18 mouse cellular contexts compared by ENCODE assay signal in genomic region chr7:96820343-96820742, GRCm38 (mm10).
DNase-seq lines count a peak whose midpoint lies in the region; ATAC-seq and TF ChIP-seq lines count a peak whose summit lies in the region.
"Had no signal": no experiment of that assay in that cellular context is flagged by ENCODE, and none has a peak within 500 bp of the region (broad histone marks: within the 10 kb centered on the region; RNA-seq: fewer than 3 reads in every experiment).

No protein-coding gene starts in this region.

- H3K27me3 ChIP-seq in lung, embryonic 14.5 days (ENCODE audit: insufficient read depth, low read length): no peaks in the 10 kb centered on the region
- H3K27me3 ChIP-seq in lung, postnatal 0 days (replicated peaks; ENCODE audit: insufficient read depth, low read length): no peaks in the 10 kb centered on the region
- no peaks in the 10 kb centered on the region for H3K27me3 ChIP-seq in forebrain, embryonic 14.5 days (replicated peaks; ENCODE audit: control insufficient read depth, insufficient read depth, low read length)
- no peaks in the 10 kb centered on the region for H3K27me3 ChIP-seq in forebrain, postnatal 0 days (ENCODE audit: insufficient read depth, low read length)
- no peaks in the 10 kb centered on the region for H3K27me3 ChIP-seq in midbrain, embryonic 15.5 days (replicated peaks)
- H3K27me3 ChIP-seq in liver, embryonic 11.5 days (replicated peaks; ENCODE audit: control insufficient read depth, insufficient read depth, low read length): no peaks in the 10 kb centered on the region
- H3K27me3 ChIP-seq: embryonic facial prominence, embryonic 13.5 days; limb, embryonic 15.5 days; stomach, embryonic 15.5 days had no signal

- intact Hi-C loops in left cerebral cortex, postnatal 36 days (cut with DNase I): no loop called here

- H3K4me3 ChIP-seq in lung, embryonic 14.5 days (ENCODE audit: low read depth, low read length): no peak overlapping the region
- no peak overlapping the region for H3K4me3 ChIP-seq in lung, postnatal 0 days (ENCODE audit: low read depth, low read length)
- H3K4me3 ChIP-seq in forebrain, embryonic 14.5 days (ENCODE audit: low read depth, low read length): no peak overlapping the region
- H3K4me3 ChIP-seq in forebrain, postnatal 0 days (ENCODE audit: low read depth, low read length): no peak overlapping the region
- H3K4me3 ChIP-seq in midbrain, embryonic 15.5 days: no peak overlapping the region
- no peak overlapping the region for H3K4me3 ChIP-seq in liver, embryonic 11.5 days (ENCODE audit: low read depth, low read length)
- H3K4me3 ChIP-seq: embryonic facial prominence, embryonic 13.5 days; limb, embryonic 15.5 days; stomach, embryonic 15.5 days had no signal

- 44% methylated on average over 6 of the region's 6 CpGs for WGBS in lung, embryonic 14.5 days
- 60% methylated on average over 6 of the region's 6 CpGs for WGBS in lung, postnatal 0 days
- WGBS in forebrain, embryonic 14.5 days: 41% methylated on average over 6 of the region's 6 CpGs
- 26% methylated on average over 6 of the region's 6 CpGs for WGBS in forebrain, postnatal 0 days
- 24% methylated on average over 6 of the region's 6 CpGs for WGBS in midbrain, embryonic 15.5 days
- 77% methylated on average over 6 of the region's 6 CpGs for WGBS in liver, embryonic 11.5 days

- TF ChIP-seq EP300 in lung, postnatal 0 days (IDR thresholded peaks at IDR 0.05): no peak

- no peak overlapping the region for H3K4me2 ChIP-seq in lung, embryonic 14.5 days
- H3K4me2 ChIP-seq in lung, postnatal 0 days (replicated peaks; ENCODE audit: low read depth, low read length): no peak overlapping the region
- H3K4me2 ChIP-seq in forebrain, embryonic 14.5 days (ENCODE audit: low read length): no peak overlapping the region
- no peak overlapping the region for H3K4me2 ChIP-seq in forebrain, postnatal 0 days (ENCODE audit: low read depth)
- no peak overlapping the region for H3K4me2 ChIP-seq in midbrain, embryonic 15.5 days
- H3K4me2 ChIP-seq in liver, embryonic 11.5 days: no peak overlapping the region
- H3K4me2 ChIP-seq: embryonic facial prominence, embryonic 13.5 days; limb, embryonic 15.5 days; stomach, embryonic 15.5 days had no signal

- TF ChIP-seq CTCF in lung, embryonic 14.5 days (IDR thresholded peaks at IDR 0.05; ENCODE audit: low read depth): no peak
- no peak for TF ChIP-seq CTCF in lung, postnatal 0 days (IDR thresholded peaks at IDR 0.05)
- no peak for TF ChIP-seq CTCF in forebrain, postnatal 0 days (IDR thresholded peaks at IDR 0.05; ENCODE audit: low read depth)

- peak; percentile 46 for DNase-seq in lung, embryonic 14.5 days
- no peak for DNase-seq in lung, postnatal 0 days (ENCODE audit: low spot score)
- peak; percentile 73 for DNase-seq in forebrain, embryonic 14.5 days (ENCODE audit: low spot score)
- DNase-seq in forebrain, postnatal 0 days: no peak
- no peak for DNase-seq in left cerebral cortex, postnatal 36 days (ENCODE audit: low spot score in 2 of 2)
- DNase-seq in liver, embryonic 11.5 days (ENCODE audit: low spot score): no peak
- DNase-seq: adrenal gland, postnatal 25 days; cerebellum, adult 9-10 months; gastrocnemius, postnatal 10 days; heart, adult 18-20 months; heart, postnatal 4 days; liver, postnatal 0 days; lung, postnatal 4 days had no signal

- H3K4me1 ChIP-seq in lung, embryonic 14.5 days (ENCODE audit: insufficient read depth): peaks cover 8% of the 10 kb centered on the region; the same call in 1 of the 2 replicates
- H3K4me1 ChIP-seq in lung, postnatal 0 days (ENCODE audit: insufficient read depth, low read depth, low read length): no peaks in the 10 kb centered on the region
- H3K4me1 ChIP-seq in forebrain, embryonic 14.5 days (ENCODE audit: control insufficient read depth, insufficient read depth, low read length): peaks cover 5% of the 10 kb centered on the region; the same call in 1 of the 2 replicates
- H3K4me1 ChIP-seq in forebrain, postnatal 0 days (ENCODE audit: insufficient read depth): peaks cover 12% of the 10 kb centered on the region
- peaks cover 16% of the 10 kb centered on the region for H3K4me1 ChIP-seq in midbrain, embryonic 15.5 days
- H3K4me1 ChIP-seq in liver, embryonic 11.5 days (replicated peaks; ENCODE audit: control insufficient read depth, insufficient read depth, low read length): peaks cover 3% of the 10 kb centered on the region; the same call in 1 of the 2 replicates

- no peaks in the 10 kb centered on the region for H3K9me3 ChIP-seq in lung, embryonic 14.5 days (ENCODE audit: low read depth, low read length)
- no peaks in the 10 kb centered on the region for H3K9me3 ChIP-seq in lung, postnatal 0 days (ENCODE audit: low read length)
- H3K9me3 ChIP-seq in forebrain, embryonic 14.5 days (replicated peaks; ENCODE audit: control insufficient read depth, low read length): no peaks in the 10 kb centered on the region
- no peaks in the 10 kb centered on the region for H3K9me3 ChIP-seq in forebrain, postnatal 0 days (ENCODE audit: low read length)
- H3K9me3 ChIP-seq in midbrain, embryonic 15.5 days: no peaks in the 10 kb centered on the region
- no peaks in the 10 kb centered on the region for H3K9me3 ChIP-seq in liver, embryonic 11.5 days (ENCODE audit: control insufficient read depth, low read length)
- H3K9me3 ChIP-seq: embryonic facial prominence, embryonic 13.5 days; limb, embryonic 15.5 days; stomach, embryonic 15.5 days had no signal

- ATAC-seq in lung, embryonic 14.5 days (ENCODE audit: insufficient read depth): no peak
- ATAC-seq in lung, postnatal 0 days: no peak
- peak; percentile 78 for ATAC-seq in forebrain, embryonic 14.5 days
- ATAC-seq in forebrain, postnatal 0 days: peak; percentile 72
- ATAC-seq in midbrain, embryonic 15.5 days (replicated peaks): peak; percentile 70
- ATAC-seq in liver, embryonic 11.5 days (replicated peaks; ENCODE audit: low FRiP score): no peak
- ATAC-seq: intestine, embryonic 16.5 days; liver, postnatal 0 days had no signal

- no peak overlapping the region for H3K27ac ChIP-seq in lung, embryonic 14.5 days (ENCODE audit: low read depth)
- H3K27ac ChIP-seq in lung, postnatal 0 days (ENCODE audit: low read length): no peak overlapping the region
- H3K27ac ChIP-seq in forebrain, embryonic 14.5 days (ENCODE audit: low read depth, low read length): no peak overlapping the region
- peak overlapping the region; percentile 9; the same call in 1 of the 2 replicates for H3K27ac ChIP-seq in forebrain, postnatal 0 days (ENCODE audit: low read depth, low read length)
- no peak overlapping the region for H3K27ac ChIP-seq in midbrain, embryonic 15.5 days
- no peak overlapping the region for H3K27ac ChIP-seq in liver, embryonic 11.5 days (ENCODE audit: low read depth, low read length)
- H3K27ac ChIP-seq: embryonic facial prominence, embryonic 13.5 days; limb, embryonic 15.5 days; stomach, embryonic 15.5 days had no signal

- no peaks in the 10 kb centered on the region for H3K36me3 ChIP-seq in lung, embryonic 14.5 days (ENCODE audit: insufficient read depth)
- H3K36me3 ChIP-seq in lung, postnatal 0 days (ENCODE audit: insufficient read depth, low read length): no peaks in the 10 kb centered on the region
- H3K36me3 ChIP-seq in forebrain, embryonic 14.5 days (ENCODE audit: control insufficient read depth, insufficient read depth, low read length): peaks cover 4% of the 10 kb centered on the region; the same call in 1 of the 2 replicates
- H3K36me3 ChIP-seq in forebrain, postnatal 0 days (ENCODE audit: insufficient read depth): 0 out of 2 replicates have a peak, but pooled peaks cover 3% of the 10 kb centered on the region
- no peaks in the 10 kb centered on the region for H3K36me3 ChIP-seq in midbrain, embryonic 15.5 days (replicated peaks)
- no peaks in the 10 kb centered on the region for H3K36me3 ChIP-seq in liver, embryonic 11.5 days (ENCODE audit: control insufficient read depth, insufficient read depth, low read length)
- H3K36me3 ChIP-seq: stomach, embryonic 15.5 days had no signal

- H3K9ac ChIP-seq in lung, embryonic 14.5 days: no peak overlapping the region
- H3K9ac ChIP-seq in lung, postnatal 0 days (replicated peaks; ENCODE audit: low read depth): no peak overlapping the region
- no peak overlapping the region for H3K9ac ChIP-seq in forebrain, embryonic 14.5 days (ENCODE audit: low read length)
- no peak overlapping the region for H3K9ac ChIP-seq in forebrain, postnatal 0 days
- no peak overlapping the region for H3K9ac ChIP-seq in midbrain, embryonic 15.5 days
- no peak overlapping the region for H3K9ac ChIP-seq in liver, embryonic 11.5 days (ENCODE audit: low read depth, low read length)
- H3K9ac ChIP-seq: embryonic facial prominence, embryonic 13.5 days; limb, embryonic 15.5 days; liver, postnatal 0 days; stomach, embryonic 15.5 days had no signal

Comparison
In these comparisons a context has a peak if more than half of its experiments do, and no peak if none do; other contexts are left out.
1. DNase-seq: peak in lung, embryonic 14.5 days (single experiment) and forebrain, embryonic 14.5 days (single experiment); none in lung, postnatal 0 days (single experiment), forebrain, postnatal 0 days (single experiment), left cerebral cortex, postnatal 36 days (0 of 2) and liver, embryonic 11.5 days (single experiment).
2. ATAC-seq: peak in forebrain, embryonic 14.5 days (single experiment), forebrain, postnatal 0 days (single experiment) and midbrain, embryonic 15.5 days (single experiment); none in lung, embryonic 14.5 days (single experiment), lung, postnatal 0 days (single experiment) and liver, embryonic 11.5 days (single experiment).